Mouse (Mus musculus) layer of hippocampus, adult 18-20 months (tissue): ENCODE measurements around the gene Hmgcl. TPM values are rescaled to one million over a fixed set of nuclear protein-coding genes. Genes with fewer than 3 reads are reported as not detected.

Source experiments
- DNase-seq, 2 experiments: peaks; one replicate each; pipeline ENCODE4 v3.0.0; 2022; ENCODE audit warnings: low spot score in 2 of 2
- long read RNA-seq: library from polyadenylated mRNA; stranded (forward); transcript quantifications from one replicate; pipeline ENCODE4 v2.0.0, GENCODE M21; 2021
- total RNA-seq, 2 experiments: library from RNA; stranded (reverse); gene quantifications; 2 replicates each; pipeline ENCODE4 v1.2.3; 2021

Gene Hmgcl
- 10 to 100 TPM; 34.6 to 36.9 TPM for total RNA-seq
- long read RNA-seq, transcript Hmgcl-201 (9 exons, 1,418 nt), result major isoform, 71 of 82 reads
- long read RNA-seq, partial matches to known transcripts, result 5 of 82 reads
- long read RNA-seq, other reads (novel, unspliced or antisense), result 6 of 82 reads

GRCm38 (mm10) chr4:135946278-135946658 is at the start of gene Hmgcl:
TSS of gene Hmgcl (plus strand) at chr4:135946448.
- DNase-seq, result peak; percentile 92 to 96

- DNase-seq, result no peak
Observed at GRCm38 (mm10) chr4:135898380-135899049, 47.7 kb upstream of the Hmgcl start.

GRCm38 (mm10) chr4:135899050-135899448 is 47.2 kb upstream of the Hmgcl start:
- DNase-seq, result no peak

GRCm38 (mm10) chr4:135900008-135900407 is 46.2 kb upstream of the Hmgcl start:
- no peak for DNase-seq

GRCm38 (mm10) chr4:135902606-135903242 is 43.5 kb upstream of the Hmgcl start:
- no peak for DNase-seq

- DNase-seq, result no peak
Observed at GRCm38 (mm10) chr4:135904810-135905209, 41.4 kb upstream of the Hmgcl start.

GRCm38 (mm10) chr4:135906633-135907032 is 39.6 kb upstream of the Hmgcl start:
- DNase-seq, result no peak

- no peak for DNase-seq
Observed at GRCm38 (mm10) chr4:135909326-135910066, 36.8 kb upstream of the Hmgcl start.

GRCm38 (mm10) chr4:135911531-135911930 is 34.7 kb upstream of the Hmgcl start:
- DNase-seq, result no peak

GRCm38 (mm10) chr4:135912164-135912563 is 34.1 kb upstream of the Hmgcl start:
- DNase-seq, result no peak

- DNase-seq, result no peak
Observed at GRCm38 (mm10) chr4:135912835-135913234, 33.4 kb upstream of the Hmgcl start.

- DNase-seq, result no peak
Observed at GRCm38 (mm10) chr4:135913433-135913832, 32.8 kb upstream of the Hmgcl start.

- DNase-seq, result no peak
Observed at GRCm38 (mm10) chr4:135918635-135919279, 27.5 kb upstream of the Hmgcl start.

- no peak for DNase-seq
Observed at GRCm38 (mm10) chr4:135919280-135919639, 27.0 kb upstream of the Hmgcl start.

- peak; percentile 94 to 98 for DNase-seq
Observed at GRCm38 (mm10) chr4:135920304-135921241, 25.7 kb upstream of the Hmgcl start, which contains the start of gene Fuca1. TSS of gene Fuca1 (plus strand) at chr4:135920735.

GRCm38 (mm10) chr4:135921257-135922120 is 24.8 kb upstream of the Hmgcl start:
- DNase-seq, result no peak

- no peak for DNase-seq
Observed at GRCm38 (mm10) chr4:135922190-135922589, 24.1 kb upstream of the Hmgcl start.

- no peak for DNase-seq
Observed at GRCm38 (mm10) chr4:135924418-135924817, 21.8 kb upstream of the Hmgcl start.

- DNase-seq, result no peak
Observed at GRCm38 (mm10) chr4:135925341-135925740, 20.9 kb upstream of the Hmgcl start.
